Mouse (Mus musculus): ENCODE data around the gene Eif4e. TPM values are rescaled to one million over a fixed set of nuclear protein-coding genes. Genes with fewer than 3 reads are reported as not detected.

Gene Eif4e
- polyA plus RNA-seq, 1 experiment = 193 TPM

- no peak overlapping the region for H3K4me3 ChIP-seq (ENCODE audit: control insufficient read depth, low read depth, low read length)
- H3K36me3 ChIP-seq (ENCODE audit: control insufficient read depth, insufficient read depth, low read length) = no peaks in the 10 kb centered on the region
- no peak overlapping the region for H3K27ac ChIP-seq (ENCODE audit: control insufficient read depth, insufficient read depth, low read depth, low read length)
- no peaks in the 10 kb centered on the region for H3K27me3 ChIP-seq (ENCODE audit: control insufficient read depth, insufficient read depth, low read length)
- TF ChIP-seq CTCF (IDR thresholded peaks at IDR 0.05; ENCODE audit: control insufficient read depth, insufficient read depth, insufficient replicate concordance, low read depth, low read length) = no peak
- TF ChIP-seq POLR2A (IDR thresholded peaks at IDR 0.05; ENCODE audit: control insufficient read depth, low read depth, low read length) = no peak
- no peaks in the 10 kb centered on the region; the same call in 1 of the 2 replicates for H3K4me1 ChIP-seq (ENCODE audit: control insufficient read depth, insufficient read depth, low read length)
These were observed 36.0 kb upstream of the Eif4e start for GRCm38 (mm10) chr3:138490034-138490337.

GRCm38 (mm10) chr3:138493668-138494067 lies 32.3 kb upstream of the Eif4e start:
- TF ChIP-seq POLR2A (IDR thresholded peaks at IDR 0.05; ENCODE audit: control insufficient read depth, low read depth, low read length) (no peak), CTCF (IDR thresholded peaks at IDR 0.05; ENCODE audit: control insufficient read depth, insufficient read depth, insufficient replicate concordance, low read depth, low read length) (no peak)
- Histone ChIP-seq H3K36me3 (ENCODE audit: control insufficient read depth, insufficient read depth, low read length) (no peaks in the 10 kb centered on the region), H3K4me1 (ENCODE audit: control insufficient read depth, insufficient read depth, low read length) (no peaks in the 10 kb centered on the region; the same call in 1 of the 2 replicates), H3K27me3 (ENCODE audit: control insufficient read depth, insufficient read depth, low read length) (no peaks in the 10 kb centered on the region), H3K4me3 (ENCODE audit: control insufficient read depth, low read depth, low read length) (no peak overlapping the region), H3K27ac (ENCODE audit: control insufficient read depth, insufficient read depth, low read depth, low read length) (no peak overlapping the region)

- Histone ChIP-seq H3K4me1 (ENCODE audit: control insufficient read depth, insufficient read depth, low read length) (no peaks in the 10 kb centered on the region), H3K27ac (ENCODE audit: control insufficient read depth, insufficient read depth, low read depth, low read length) (no peak overlapping the region), H3K27me3 (ENCODE audit: control insufficient read depth, insufficient read depth, low read length) (no peaks in the 10 kb centered on the region), H3K36me3 (ENCODE audit: control insufficient read depth, insufficient read depth, low read length) (no peaks in the 10 kb centered on the region), H3K4me3 (ENCODE audit: control insufficient read depth, low read depth, low read length) (no peak overlapping the region)
- no peak for TF ChIP-seq CTCF (IDR thresholded peaks at IDR 0.05; ENCODE audit: control insufficient read depth, insufficient read depth, insufficient replicate concordance, low read depth, low read length)
- no peak for TF ChIP-seq POLR2A (IDR thresholded peaks at IDR 0.05; ENCODE audit: control insufficient read depth, low read depth, low read length)
These were observed 31.4 kb upstream of the Eif4e start for GRCm38 (mm10) chr3:138494565-138494964.

- TF ChIP-seq CTCF (IDR thresholded peaks at IDR 0.05; ENCODE audit: control insufficient read depth, insufficient read depth, insufficient replicate concordance, low read depth, low read length) (no peak), POLR2A (IDR thresholded peaks at IDR 0.05; ENCODE audit: control insufficient read depth, low read depth, low read length) (no peak)
- no peak overlapping the region for H3K4me3 ChIP-seq (ENCODE audit: control insufficient read depth, low read depth, low read length)
- H3K4me1 ChIP-seq (ENCODE audit: control insufficient read depth, insufficient read depth, low read length) = no peaks in the 10 kb centered on the region
- no peak overlapping the region for H3K27ac ChIP-seq (ENCODE audit: control insufficient read depth, insufficient read depth, low read depth, low read length)
- no peaks in the 10 kb centered on the region for H3K27me3 ChIP-seq (ENCODE audit: control insufficient read depth, insufficient read depth, low read length)
- H3K36me3 ChIP-seq (ENCODE audit: control insufficient read depth, insufficient read depth, low read length) = no peaks in the 10 kb centered on the region
These were observed 30.5 kb upstream of the Eif4e start for GRCm38 (mm10) chr3:138495166-138496145.

GRCm38 (mm10) chr3:138498731-138499130 lies 27.2 kb upstream of the Eif4e start:
- TF ChIP-seq POLR2A (IDR thresholded peaks at IDR 0.05; ENCODE audit: control insufficient read depth, low read depth, low read length) = no peak
- Histone ChIP-seq H3K27me3 (ENCODE audit: control insufficient read depth, insufficient read depth, low read length) (no peaks in the 10 kb centered on the region), H3K27ac (ENCODE audit: control insufficient read depth, insufficient read depth, low read depth, low read length) (no peak overlapping the region)

GRCm38 (mm10) chr3:138499854-138500740 lies 25.9 kb upstream of the Eif4e start:
- TF ChIP-seq CTCF (IDR thresholded peaks at IDR 0.05; ENCODE audit: control insufficient read depth, insufficient read depth, insufficient replicate concordance, low read depth, low read length) (no peak), POLR2A (IDR thresholded peaks at IDR 0.05; ENCODE audit: control insufficient read depth, low read depth, low read length) (no peak)
- H3K27ac ChIP-seq (ENCODE audit: control insufficient read depth, insufficient read depth, low read depth, low read length) = no peak overlapping the region
- no peaks in the 10 kb centered on the region for H3K36me3 ChIP-seq (ENCODE audit: control insufficient read depth, insufficient read depth, low read length)
- H3K4me1 ChIP-seq (ENCODE audit: control insufficient read depth, insufficient read depth, low read length) = no peaks in the 10 kb centered on the region
- no peak overlapping the region for H3K4me3 ChIP-seq (ENCODE audit: control insufficient read depth, low read depth, low read length)
- H3K27me3 ChIP-seq (ENCODE audit: control insufficient read depth, insufficient read depth, low read length) = no peaks in the 10 kb centered on the region

More at GRCm38 (mm10) chr3:138498731-138499130, 27.2 kb upstream of the Eif4e start:
- Histone ChIP-seq H3K4me3 (ENCODE audit: control insufficient read depth, low read depth, low read length) (no peak overlapping the region), H3K36me3 (ENCODE audit: control insufficient read depth, insufficient read depth, low read length) (no peaks in the 10 kb centered on the region), H3K4me1 (ENCODE audit: control insufficient read depth, insufficient read depth, low read length) (no peaks in the 10 kb centered on the region)

GRCm38 (mm10) chr3:138503754-138504153 lies 22.2 kb upstream of the Eif4e start:
- TF ChIP-seq POLR2A (IDR thresholded peaks at IDR 0.05; ENCODE audit: control insufficient read depth, low read depth, low read length) (no peak), CTCF (IDR thresholded peaks at IDR 0.05; ENCODE audit: control insufficient read depth, insufficient read depth, insufficient replicate concordance, low read depth, low read length) (no peak)
- Histone ChIP-seq H3K4me3 (ENCODE audit: control insufficient read depth, low read depth, low read length) (no peak overlapping the region), H3K36me3 (ENCODE audit: control insufficient read depth, insufficient read depth, low read length) (no peaks in the 10 kb centered on the region), H3K27me3 (ENCODE audit: control insufficient read depth, insufficient read depth, low read length) (no peaks in the 10 kb centered on the region), H3K27ac (ENCODE audit: control insufficient read depth, insufficient read depth, low read depth, low read length) (no peak overlapping the region), H3K4me1 (ENCODE audit: control insufficient read depth, insufficient read depth, low read length) (no peaks in the 10 kb centered on the region)
